Mouse (Mus musculus) small intestine, adult 2 months (tissue): ENCODE data around the gene Unc13b. TPM values are rescaled to one million over a fixed set of nuclear protein-coding genes. Genes with fewer than 3 reads are reported as not detected.
A peak's percentile ranks its signal among the peaks of the same experiment; 100 is the strongest.

ENCODE experiments used
- H3K27ac ChIP-seq: fragments of 200-500 bp; 2 replicates; pipeline ENCODE4 v1.5.1; 2012; ENCODE audit warnings: low read depth, low read length, control low read depth, inconsistent platforms; ENCODE audit not compliant: insufficient read depth
- H3K27me3 ChIP-seq: fragments of 200-500 bp; 2 replicates; pipeline ENCODE4 v1.6.1; 2012; ENCODE audit warnings: mild to moderate bottlenecking, moderate library complexity, low read length, inconsistent platforms; ENCODE audit not compliant: control insufficient read depth, insufficient read depth
- H3K36me3 ChIP-seq: fragments of 200-500 bp; 2 replicates; pipeline ENCODE4 v1.6.1; 2012; ENCODE audit warnings: mild to moderate bottlenecking, low read length, control low read depth, inconsistent platforms; ENCODE audit not compliant: control insufficient read depth, insufficient read depth
- H3K4me1 ChIP-seq: fragments of 200-500 bp; 2 replicates; pipeline ENCODE4 v1.6.1; 2012; ENCODE audit warnings: low read length, inconsistent platforms, mixed read lengths; ENCODE audit not compliant: control insufficient read depth, insufficient read depth, insufficient read length
- H3K4me3 ChIP-seq: fragments of 200-500 bp; 2 replicates; pipeline ENCODE4 v1.5.1; 2012; ENCODE audit warnings: low read depth, mild to moderate bottlenecking, control low read depth, inconsistent platforms, low read length, moderate library complexity
- CTCF ChIP-seq: fragments of 200-500 bp; IDR thresholded peaks from 2 replicates; pipeline ENCODE4 v1.5.1; 2012; ENCODE audit warnings: low read depth, mild to moderate bottlenecking, control low read depth, inconsistent platforms, low read length, moderate library complexity, mixed read lengths; ENCODE audit not compliant: insufficient replicate concordance, insufficient read length; ENCODE audit errors: extremely low read depth
- POLR2A ChIP-seq: fragments of 200-500 bp; IDR thresholded peaks from 2 replicates; pipeline ENCODE4 v1.6.1; 2012; ENCODE audit warnings: low read depth, mild to moderate bottlenecking, control low read depth, inconsistent platforms, low read length, moderate library complexity
- WGBS: fragments of 180-500 bp; shearing (Covaris S2); methylation state at CpG from one replicate; pipeline ENCODE4 v1.1.7; 2018; 5-methylcytosine and 5-hydroxymethylcytosine counted together
- polyA plus RNA-seq: library from polyadenylated mRNA; depleted of rRNA; stranded (reverse); fragments of >200 nt; gene quantifications from 2 replicates; pipeline ENCODE4 v1.2.3, GENCODE M21; 2012

Gene Unc13b
- polyA plus RNA-seq, 1 experiment: 7.0 TPM

DNA sequence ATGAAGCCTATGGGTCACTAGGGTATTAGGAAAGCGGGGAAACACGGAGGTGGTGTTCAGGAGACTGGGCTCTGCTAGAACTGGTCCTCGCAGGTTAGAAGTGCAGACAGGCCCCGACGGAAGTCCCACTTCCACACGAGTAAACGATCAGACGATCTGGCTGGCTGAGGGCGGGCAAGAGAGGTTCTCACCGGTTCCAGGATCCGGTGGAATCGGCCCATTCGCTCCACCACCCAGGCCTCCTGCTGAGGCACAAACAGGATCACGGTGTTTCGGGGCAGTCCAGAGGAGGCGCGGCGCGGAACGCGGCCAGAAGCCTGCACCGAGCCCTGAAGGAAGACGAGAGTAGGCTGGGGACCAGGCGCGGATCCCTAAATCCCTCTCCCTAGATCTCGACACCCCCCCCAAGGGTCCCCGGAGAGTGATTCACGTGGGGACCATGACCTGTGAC lies 27.9 kb upstream of the Unc13b start:
- 1% methylated on average over 28 of the region's 28 CpGs for WGBS
- Histone ChIP-seq H3K36me3 (peaks cover 31% of the 10 kb centered on the region), H3K4me1 (peaks cover 7% of the 10 kb centered on the region; the same call in 1 of the 2 replicates), H3K4me3 (peak overlapping the region; percentile 91), H3K27ac (peak overlapping the region; percentile 56), H3K27me3 (no peaks in the 10 kb centered on the region)
- no peak for TF ChIP-seq CTCF
- no peak for TF ChIP-seq POLR2A

GRCm38 (mm10) chr4:43031237-43031995 lies 27.3 kb upstream of the Unc13b start, which contains the start of gene Stoml2:
Gene Stoml2 (minus strand): TSS chr4:43031710.
- TF ChIP-seq POLR2A (peak; percentile 53), CTCF (peak; percentile 43; the same call in 1 of the 2 replicates)
- H3K36me3 ChIP-seq: peaks cover 37% of the 10 kb centered on the region
- peaks cover 7% of the 10 kb centered on the region; the same call in 1 of the 2 replicates for H3K4me1 ChIP-seq
- WGBS: under 1% methylated on average over 38 of the region's 38 CpGs
- peak within 1 kb of the TSS; percentile 91 for H3K4me3 ChIP-seq
- peak within 1 kb of the TSS; percentile 56 for H3K27ac ChIP-seq
- no peaks in the 10 kb centered on the region for H3K27me3 ChIP-seq

DNA sequence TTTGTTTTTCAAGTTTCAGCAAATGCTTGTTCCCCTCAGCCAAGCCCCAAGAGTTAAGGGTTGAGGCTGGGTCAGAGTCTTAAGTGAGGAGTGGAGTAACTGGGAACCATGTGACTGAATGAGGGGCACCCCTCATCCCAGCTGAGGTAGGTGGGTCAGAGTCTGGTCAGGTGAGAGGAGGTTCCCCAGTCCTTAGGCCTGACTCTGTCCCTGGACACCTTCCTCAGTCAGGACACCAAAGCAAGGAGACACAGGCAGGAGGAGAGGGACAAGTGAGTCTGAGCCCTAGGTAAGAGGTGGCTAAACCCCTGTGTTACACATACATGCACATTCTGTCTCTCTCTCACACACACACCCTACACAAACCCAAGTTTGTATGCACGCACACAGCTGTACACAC lies 26.3 kb upstream of the Unc13b start:
- Histone ChIP-seq H3K4me3 (no peak overlapping the region), H3K27ac (no peak overlapping the region), H3K36me3 (peaks cover 42% of the 10 kb centered on the region), H3K4me1 (peaks cover 13% of the 10 kb centered on the region; the same call in 1 of the 2 replicates), H3K27me3 (no peaks in the 10 kb centered on the region)
- no peak for TF ChIP-seq POLR2A
- no peak for TF ChIP-seq CTCF
- 86% methylated on average over 1 of the region's 1 CpGs for WGBS

GRCm38 (mm10) chr4:43033481-43033880 lies 25.3 kb upstream of the Unc13b start:
- Histone ChIP-seq H3K4me1 (peaks cover 14% of the 10 kb centered on the region; the same call in 1 of the 2 replicates), H3K27ac (no peak overlapping the region), H3K36me3 (peaks cover 37% of the 10 kb centered on the region), H3K4me3 (no peak overlapping the region), H3K27me3 (no peaks in the 10 kb centered on the region)
- TF ChIP-seq CTCF (no peak), POLR2A (no peak)
- WGBS: 90% methylated on average over 14 of the region's 14 CpGs

DNA sequence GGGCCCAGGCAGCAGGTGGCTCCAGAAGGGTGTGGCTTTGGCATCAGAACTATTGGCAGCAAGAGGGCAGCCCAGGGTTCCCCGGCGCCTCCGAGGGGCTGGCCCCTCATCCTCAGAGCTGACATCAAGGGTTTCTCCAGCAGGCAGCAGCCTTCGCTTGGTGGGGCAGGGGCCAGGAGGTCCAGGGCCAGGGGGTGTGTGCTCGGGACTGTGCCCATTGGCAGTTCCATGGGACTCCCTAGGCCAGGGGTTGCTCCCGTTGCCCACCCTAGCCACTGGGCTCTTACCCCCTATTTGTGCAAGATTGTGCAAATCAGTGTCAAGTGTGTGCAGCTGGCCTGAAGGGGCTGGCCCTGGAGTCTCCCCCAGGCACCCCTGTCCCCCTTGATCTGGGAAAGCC lies 22.9 kb upstream of the Unc13b start:
- no peak for TF ChIP-seq POLR2A
- TF ChIP-seq CTCF: no peak
- Histone ChIP-seq H3K36me3 (peaks cover 32% of the 10 kb centered on the region), H3K27me3 (no peaks in the 10 kb centered on the region), H3K4me1 (peaks cover 16% of the 10 kb centered on the region; the same call in 1 of the 2 replicates), H3K27ac (no peak overlapping the region), H3K4me3 (no peak overlapping the region)
- WGBS: 54% methylated on average over 6 of the region's 6 CpGs

DNA sequence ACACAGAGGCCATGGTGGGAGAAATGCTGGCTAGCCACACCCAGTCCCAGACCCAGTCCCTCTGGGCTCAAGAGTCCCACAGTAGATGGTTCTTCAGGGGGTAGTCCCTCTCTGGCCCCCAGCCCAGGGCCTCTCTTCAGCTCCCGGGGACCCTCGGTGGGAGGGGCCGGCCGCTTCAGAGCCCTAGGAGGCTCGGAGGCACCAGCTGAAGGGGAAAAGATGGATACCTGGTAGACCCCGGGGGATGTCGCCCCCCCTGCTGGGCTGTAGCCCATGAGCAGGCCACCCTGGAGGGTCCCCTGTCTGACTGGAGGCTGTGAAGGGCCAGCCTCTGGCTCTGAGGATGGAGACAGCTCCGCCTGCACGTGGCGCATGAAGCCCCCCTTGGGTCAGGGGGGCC lies 22.4 kb upstream of the Unc13b start:
- no peak overlapping the region for H3K27ac ChIP-seq
- WGBS: 87% methylated on average over 10 of the region's 10 CpGs
- TF ChIP-seq POLR2A: no peak
- TF ChIP-seq CTCF: no peak
- peaks cover 16% of the 10 kb centered on the region; the same call in 1 of the 2 replicates for H3K4me1 ChIP-seq
- H3K27me3 ChIP-seq: no peaks in the 10 kb centered on the region
- no peak overlapping the region for H3K4me3 ChIP-seq
- H3K36me3 ChIP-seq: peaks cover 32% of the 10 kb centered on the region

DNA sequence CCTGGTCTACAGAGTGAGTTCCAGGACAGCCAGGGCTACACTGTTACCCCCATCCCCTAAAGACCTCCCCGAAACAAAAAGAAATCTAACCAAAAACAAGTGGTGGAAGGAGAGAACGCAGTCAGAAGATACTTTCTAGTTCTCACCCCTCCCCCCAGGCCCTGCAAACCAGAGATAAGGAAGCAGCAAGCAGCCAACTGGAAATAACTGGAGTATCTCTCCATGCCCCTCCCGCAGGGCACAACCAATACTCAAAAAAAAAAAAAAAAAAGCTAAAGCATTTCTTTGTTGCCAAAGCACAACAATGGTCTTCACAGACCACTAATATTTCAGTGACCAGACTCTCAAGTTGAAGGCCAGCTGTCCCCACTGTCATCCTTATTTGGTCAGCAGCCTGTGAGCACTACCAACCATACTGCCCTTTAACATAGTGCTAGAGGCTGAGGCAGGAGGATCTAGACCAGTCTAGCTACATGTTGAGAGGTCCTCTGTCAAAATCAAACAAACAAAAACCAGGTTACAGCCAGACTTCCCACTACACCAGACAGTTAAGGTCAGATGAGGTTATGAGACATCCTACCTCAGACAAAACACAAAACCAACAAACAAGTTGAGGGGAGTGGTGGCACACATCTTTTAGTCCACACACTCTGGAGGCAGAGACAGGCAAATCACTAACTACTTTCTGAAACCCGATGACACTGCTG lies 20.7 kb upstream of the Unc13b start:
- Histone ChIP-seq H3K4me1 (peaks cover 11% of the 10 kb centered on the region; the same call in 1 of the 2 replicates), H3K27ac (peak overlapping the region; percentile 35; the same call in 1 of the 2 replicates), H3K27me3 (no peaks in the 10 kb centered on the region), H3K4me3 (peak overlapping the region; percentile 12; the same call in 1 of the 2 replicates), H3K36me3 (peaks cover 32% of the 10 kb centered on the region)
- 46% methylated on average over 4 of the region's 4 CpGs for WGBS
- no peak for TF ChIP-seq POLR2A
